Mouse (Mus musculus) retina, adult 2 months (tissue): ENCODE measurements around the gene Acox1.

ENCODE experiments used
- DNase-seq: peaks from one replicate; pipeline ENCODE4 v3.0.0-alpha.2; 2012; ENCODE audit warnings: low read depth, low spot score

The Acox1 gene

DNA sequence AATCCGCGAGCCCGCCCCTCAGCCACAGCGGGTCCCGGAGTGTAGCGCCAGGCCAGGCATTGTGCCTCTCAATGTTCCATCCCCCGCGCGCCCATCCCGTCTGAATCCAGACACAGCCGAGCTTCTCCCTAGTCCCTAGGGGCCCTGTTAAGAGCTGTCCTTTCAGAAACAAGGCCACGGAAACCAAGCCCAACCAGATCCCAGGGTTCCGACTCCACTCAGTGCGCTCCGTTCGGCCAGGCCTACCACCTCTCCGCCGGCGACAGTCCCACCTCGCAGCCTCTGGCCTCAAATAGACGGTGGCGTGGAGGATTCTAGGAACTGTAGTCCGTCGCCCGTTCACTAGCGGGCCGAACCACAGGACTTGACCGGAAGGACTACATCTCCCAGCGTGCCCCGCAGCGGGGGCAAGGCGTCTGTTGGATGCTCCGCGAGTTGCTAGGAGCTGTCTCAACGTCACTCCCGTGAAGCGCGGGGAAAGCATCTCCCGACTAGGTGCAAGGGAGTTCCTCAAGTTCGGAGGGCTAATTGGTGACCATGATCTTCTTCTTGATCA is 30.9 kb downstream of the Acox1 start, which contains the start of gene Fbf1:
TSS of gene Fbf1 (minus strand) at position 283 of the 556 bp plus-strand sequence.
- peak; percentile 85 for DNase-seq

GRCm38 (mm10) chr11:116167232-116167631 is 31.6 kb downstream of the Acox1 start:
- no peak for DNase-seq

- no peak for DNase-seq
These were observed 35.8 kb downstream of the Acox1 start for GRCm38 (mm10) chr11:116163002-116163401.

DNA sequence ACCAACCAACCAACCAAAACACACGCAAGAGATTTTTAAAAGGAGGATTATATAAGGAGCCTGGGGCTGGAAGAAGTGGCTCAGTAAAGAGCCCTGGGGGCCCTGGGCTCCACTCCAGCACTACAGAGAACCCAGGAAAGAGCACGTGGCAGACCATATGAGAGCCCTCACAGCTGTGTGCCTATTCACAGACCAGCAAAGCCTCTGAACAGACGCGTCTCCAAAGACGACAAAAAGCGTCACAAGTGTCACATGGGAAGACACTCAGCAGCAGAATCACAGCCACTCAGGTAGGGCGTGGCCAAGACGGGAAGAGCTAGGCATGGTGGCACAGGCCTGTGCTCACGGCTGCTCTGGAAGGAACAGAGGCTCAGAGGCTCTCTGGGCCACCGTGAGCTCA is 36.7 kb downstream of the Acox1 start:
- DNase-seq = no peak

GRCm38 (mm10) chr11:116161312-116161711 is 37.5 kb downstream of the Acox1 start:
- DNase-seq = no peak

GRCm38 (mm10) chr11:116150960-116151359 is 47.9 kb downstream of the Acox1 start:
- no peak for DNase-seq

GRCm38 (mm10) chr11:116149341-116149740 is 49.5 kb downstream of the Acox1 start:
- DNase-seq = no peak

GRCm38 (mm10) chr11:116148761-116149221 is 50.1 kb downstream of the Acox1 start:
- DNase-seq = no peak

GRCm38 (mm10) chr11:116146294-116146985 is 52.4 kb downstream of the Acox1 start:
- no peak for DNase-seq

DNA sequence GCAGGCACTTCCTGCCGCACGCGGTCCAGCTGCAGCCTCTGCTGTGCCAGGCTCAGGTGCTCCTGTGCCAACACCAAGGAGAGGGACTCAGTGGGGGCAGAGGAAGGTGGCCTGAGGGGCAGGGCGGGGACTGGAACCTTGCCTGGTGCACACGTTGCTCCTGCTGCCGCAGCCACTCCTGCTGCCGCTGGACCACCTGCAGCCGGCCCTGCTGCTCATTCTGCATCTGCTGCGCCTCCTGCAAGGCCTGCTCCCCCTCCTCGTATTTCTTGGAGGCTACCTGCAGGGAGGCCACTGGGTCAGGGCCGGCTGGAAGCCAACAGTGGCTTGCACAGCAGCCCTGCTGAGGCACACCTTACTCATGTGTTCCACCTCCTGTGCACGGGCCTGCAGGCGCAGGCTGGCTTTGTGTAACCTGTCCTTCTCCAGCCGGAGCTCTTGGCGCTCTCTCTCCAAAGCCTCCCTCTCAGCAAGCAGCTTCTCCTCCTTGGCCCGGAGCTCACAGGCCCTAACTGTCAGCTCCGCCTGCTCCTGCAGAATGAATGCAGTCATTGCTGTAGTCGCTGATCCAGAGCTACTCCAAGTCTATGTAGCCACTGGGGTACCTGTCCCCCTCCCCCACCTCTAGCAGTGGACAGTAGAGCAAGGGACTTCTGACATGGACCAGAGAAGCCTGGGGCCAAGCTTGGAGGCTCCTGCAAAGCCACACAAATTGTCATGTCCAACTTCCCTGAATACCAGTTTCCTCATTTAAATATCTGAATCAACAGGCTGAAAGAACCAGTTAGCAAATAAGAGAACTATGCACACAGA is 53.2 kb downstream of the Acox1 start:
- DNase-seq = no peak

- no peak for DNase-seq
These were observed 55.4 kb downstream of the Acox1 start for GRCm38 (mm10) chr11:116143468-116143867.

DNA sequence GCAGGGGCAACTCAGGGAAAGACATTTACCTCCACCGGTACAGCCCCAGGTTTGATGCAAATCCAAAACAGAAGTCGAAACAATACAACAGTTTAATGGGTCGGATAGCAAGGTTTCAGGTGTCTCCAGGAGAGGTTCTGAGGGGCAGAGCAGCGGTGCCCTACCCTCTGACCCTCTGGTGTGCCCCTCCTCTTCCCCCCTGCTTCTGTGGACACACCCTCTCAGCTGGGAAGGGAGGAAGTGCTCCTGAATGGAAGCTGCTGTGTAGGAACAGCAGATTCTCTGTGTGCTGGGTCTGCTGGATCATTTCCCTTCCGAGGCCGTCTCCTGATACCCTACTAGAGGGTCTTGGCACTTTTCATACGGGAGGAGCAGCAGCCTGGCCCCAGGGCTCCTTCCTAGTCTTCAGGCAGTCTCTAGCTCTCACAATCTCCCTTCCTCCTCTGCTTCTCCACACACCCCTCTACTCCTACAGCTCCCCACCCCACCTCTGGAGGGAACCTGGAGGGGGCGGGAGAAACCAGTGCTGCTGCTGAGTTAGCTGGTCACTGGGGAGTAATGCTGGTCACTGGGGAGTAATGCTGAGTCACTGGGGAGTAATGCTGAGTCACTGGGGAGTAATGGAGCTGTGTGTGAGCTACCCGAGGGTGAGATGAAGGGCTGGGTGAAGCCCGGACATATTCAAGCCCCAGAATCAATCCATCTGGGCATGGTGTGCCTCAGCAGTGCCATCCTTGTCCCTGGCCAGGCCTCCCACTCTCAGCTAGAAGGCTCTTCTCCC is 56.4 kb downstream of the Acox1 start:
- DNase-seq = no peak

GRCm38 (mm10) chr11:116138468-116139138 is 60.2 kb downstream of the Acox1 start, which contains the start of gene Mrpl38:
Gene Mrpl38, minus strand, starts transcription at chr11:116138868.
- DNase-seq = peak; percentile 73

GRCm38 (mm10) chr11:116138096-116138467 is 60.8 kb downstream of the Acox1 start:
- DNase-seq = no peak

DNA sequence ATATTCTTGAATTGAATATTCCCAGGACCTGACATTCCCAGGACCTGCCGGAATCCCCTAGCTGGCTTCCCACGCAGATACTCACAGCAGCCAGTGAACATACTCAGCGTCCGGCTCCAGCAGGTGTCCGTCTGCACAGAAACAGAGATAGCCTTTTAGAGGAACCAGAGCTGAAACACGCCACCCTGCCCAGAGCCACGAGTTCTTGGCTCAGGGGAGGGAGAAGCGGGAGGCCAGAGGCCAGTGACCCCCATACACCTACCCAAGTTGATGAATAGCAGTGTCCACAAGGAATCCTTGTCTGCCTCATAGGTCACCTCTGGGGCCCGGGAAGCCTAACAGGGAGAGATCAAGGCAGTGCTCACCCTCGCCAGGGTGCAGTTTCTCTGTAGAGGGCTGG is 64.7 kb downstream of the Acox1 start:
- DNase-seq = no peak

- no peak for DNase-seq
These were observed 65.3 kb downstream of the Acox1 start for GRCm38 (mm10) chr11:116133497-116133896.

DNA sequence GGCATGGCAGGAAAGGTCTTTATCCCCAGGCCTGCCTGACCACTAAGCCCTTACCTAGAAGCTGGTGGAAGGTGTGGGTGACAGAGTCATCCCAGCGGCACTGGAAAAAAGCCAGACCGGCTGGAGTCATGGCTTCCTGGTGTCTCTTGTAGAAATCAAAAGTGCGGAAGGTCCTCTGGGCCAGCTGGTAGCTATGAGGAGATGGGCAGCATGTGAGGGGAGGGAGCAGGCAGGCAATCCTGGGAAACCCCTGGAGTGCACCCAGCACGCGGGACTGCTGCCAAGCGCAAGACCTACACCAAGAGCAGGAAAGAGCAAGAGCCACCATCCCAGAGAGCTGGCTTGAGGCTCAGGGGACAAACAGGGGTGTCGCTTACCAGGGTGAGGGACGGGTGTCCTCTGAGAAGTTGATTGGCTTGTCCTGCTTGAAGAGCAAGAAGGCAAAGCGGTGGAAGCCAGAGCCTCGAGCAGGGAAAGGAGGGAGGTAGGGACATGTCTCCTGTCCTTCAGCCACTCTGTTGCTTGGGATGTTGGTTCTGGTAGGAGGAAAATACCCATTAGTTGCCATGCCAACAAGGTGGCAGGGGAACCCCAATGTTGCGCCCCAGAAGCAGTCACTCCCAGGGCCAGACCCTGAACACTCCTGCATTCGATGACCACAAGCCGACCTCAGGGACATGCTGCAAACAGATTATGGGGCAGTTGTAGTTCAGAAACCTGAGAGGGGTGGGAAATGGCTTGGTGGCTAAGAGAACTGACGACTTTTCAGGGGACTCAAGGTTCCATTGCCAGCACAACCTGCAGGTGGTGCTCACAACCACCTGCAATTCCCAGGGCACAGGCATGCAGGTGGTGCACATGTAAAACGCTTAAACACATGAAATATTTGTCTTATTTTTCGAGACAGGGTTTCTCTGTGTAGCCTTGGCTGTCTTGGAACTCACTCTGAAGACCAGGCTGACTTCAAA is 66.2 kb downstream of the Acox1 start:
- no peak for DNase-seq

- no peak for DNase-seq
These were observed 67.3 kb downstream of the Acox1 start for GRCm38 (mm10) chr11:116131349-116132170.
